Mouse (Mus musculus): ENCODE results near the gene Cryba1.

DNA sequence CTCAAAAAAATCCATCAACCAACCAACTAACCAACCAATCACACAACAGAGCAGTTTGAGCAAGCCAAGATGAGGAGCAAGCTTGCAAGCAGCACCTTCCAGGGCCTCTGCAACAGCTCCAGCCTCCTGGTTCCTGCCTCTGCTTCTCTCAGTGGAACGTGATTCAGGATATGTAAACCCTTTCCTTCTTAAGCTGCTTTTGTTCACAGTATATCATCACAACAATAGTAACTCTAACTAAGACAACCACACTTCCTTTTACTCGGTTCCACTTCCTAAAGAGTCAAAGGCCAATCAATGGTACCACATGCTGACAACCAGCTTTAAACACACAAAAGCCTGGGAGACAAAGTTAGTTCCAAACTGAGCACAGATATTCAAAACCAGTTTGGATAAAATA lies 45.1 kb downstream of the Cryba1 start:
- TF ChIP-seq POLR2A (IDR thresholded peaks at IDR 0.05; ENCODE audit: insufficient read length, low read depth) (no peak), MAX (IDR thresholded peaks at IDR 0.05; ENCODE audit: low read depth) (no peak), TCF12 (IDR thresholded peaks at IDR 0.05; ENCODE audit: insufficient read depth, poor library complexity, severe bottlenecking) (no peak), MYOG (IDR thresholded peaks at IDR 0.05; ENCODE audit: control insufficient read depth in 1 of 3, insufficient read depth in 1 of 3, insufficient read length in 2 of 3, low read depth in 2 of 3) (no peak), MYOD1 (IDR thresholded peaks at IDR 0.05; ENCODE audit: control insufficient read depth in 1 of 3, insufficient read length in 2 of 3, low read depth in 2 of 3) (no peak), E2F4 (IDR thresholded peaks at IDR 0.05; ENCODE audit: insufficient read depth) (no peak), POLR2AphosphoS2 (IDR thresholded peaks at IDR 0.05; ENCODE audit: insufficient read length, low read depth) (no peak), CEBPB (IDR thresholded peaks at IDR 0.05; ENCODE audit: insufficient read depth, poor library complexity, severe bottlenecking) (no peak), USF1 (IDR thresholded peaks at IDR 0.05; ENCODE audit: low read depth) (no peak), SRF (IDR thresholded peaks at IDR 0.05; ENCODE audit: control insufficient read depth, insufficient read length, low read depth) (no peak), REST (IDR thresholded peaks at IDR 0.05; ENCODE audit: insufficient read depth, insufficient read length) (no peak), TCF3 (IDR thresholded peaks at IDR 0.05; ENCODE audit: insufficient read length, low read depth) (no peak)
